Mouse (Mus musculus) small intestine, adult 2 months (tissue): ENCODE data around the gene Klf6.

ENCODE experiments used
- CTCF ChIP-seq: fragments of 200-500 bp; IDR thresholded peaks from 2 replicates; pipeline ENCODE4 v1.5.1; 2012; ENCODE audit warnings: low read depth, mild to moderate bottlenecking, control low read depth, inconsistent platforms, low read length, moderate library complexity, mixed read lengths; ENCODE audit not compliant: insufficient replicate concordance, insufficient read length; ENCODE audit errors: extremely low read depth
- POLR2A ChIP-seq: fragments of 200-500 bp; IDR thresholded peaks from 2 replicates; pipeline ENCODE4 v1.6.1; 2012; ENCODE audit warnings: low read depth, mild to moderate bottlenecking, control low read depth, inconsistent platforms, low read length, moderate library complexity

GRCm38 (mm10) chr13:5866091-5866490, 4.8 kb downstream of the Klf6 start:
- TF ChIP-seq POLR2A (no peak), CTCF (no peak)
